Mouse (Mus musculus): Measurements from ENCODE around the gene Mapkapk5. TPM values are rescaled to one million over a fixed set of nuclear protein-coding genes. Genes with fewer than 3 reads are reported as not detected.

The Mapkapk5 gene
- total RNA-seq (2021), result 10 to 100 TPM; 70.2 to 77.1 TPM

- intact Hi-C loops (cut with DNase I), result loop anchor here (5.0 kb wide), 1 partner anchor 56 kb away; no protein-coding TSS in a partner anchor
- peak; percentile 92 for DNase-seq (ENCODE audit: low spot score)
Observed at GRCm38 (mm10) chr5:121545793-121546529, at the start of gene Mapkapk5. TSS of gene Mapkapk5 (minus strand) at chr5:121545905.

DNA sequence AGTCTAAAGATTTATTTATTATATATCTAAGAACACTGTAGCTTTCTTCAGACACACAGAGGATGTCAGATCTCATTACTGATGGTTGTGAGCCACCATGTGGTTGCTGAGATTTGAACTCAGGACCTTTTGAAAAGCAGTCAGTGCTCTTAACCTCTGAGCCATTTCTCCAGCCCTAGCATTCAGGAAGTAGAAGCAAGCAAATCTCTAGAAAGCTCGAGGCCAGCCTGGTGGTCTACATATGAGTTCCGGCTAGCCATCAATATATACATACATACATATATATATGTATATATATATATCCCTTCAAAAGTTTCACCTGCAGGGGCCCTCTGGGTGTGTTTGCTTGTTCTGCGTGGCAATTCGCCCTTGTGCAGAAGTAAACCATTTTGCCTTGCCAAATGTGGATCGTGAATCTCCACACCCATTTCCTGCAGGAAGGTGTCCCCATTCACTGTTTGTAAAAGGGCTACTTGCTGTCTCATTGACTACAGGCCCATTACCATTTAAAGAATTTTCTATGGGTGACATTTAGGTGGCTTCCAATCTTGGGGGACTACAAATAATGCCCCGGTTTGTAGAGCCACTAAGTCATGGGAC, 49.1 kb upstream of the Mapkapk5 start:
- intact Hi-C loops (cut with DNase I), result no loop called here
- DNase-seq (ENCODE audit: low spot score), result no peak

DNA sequence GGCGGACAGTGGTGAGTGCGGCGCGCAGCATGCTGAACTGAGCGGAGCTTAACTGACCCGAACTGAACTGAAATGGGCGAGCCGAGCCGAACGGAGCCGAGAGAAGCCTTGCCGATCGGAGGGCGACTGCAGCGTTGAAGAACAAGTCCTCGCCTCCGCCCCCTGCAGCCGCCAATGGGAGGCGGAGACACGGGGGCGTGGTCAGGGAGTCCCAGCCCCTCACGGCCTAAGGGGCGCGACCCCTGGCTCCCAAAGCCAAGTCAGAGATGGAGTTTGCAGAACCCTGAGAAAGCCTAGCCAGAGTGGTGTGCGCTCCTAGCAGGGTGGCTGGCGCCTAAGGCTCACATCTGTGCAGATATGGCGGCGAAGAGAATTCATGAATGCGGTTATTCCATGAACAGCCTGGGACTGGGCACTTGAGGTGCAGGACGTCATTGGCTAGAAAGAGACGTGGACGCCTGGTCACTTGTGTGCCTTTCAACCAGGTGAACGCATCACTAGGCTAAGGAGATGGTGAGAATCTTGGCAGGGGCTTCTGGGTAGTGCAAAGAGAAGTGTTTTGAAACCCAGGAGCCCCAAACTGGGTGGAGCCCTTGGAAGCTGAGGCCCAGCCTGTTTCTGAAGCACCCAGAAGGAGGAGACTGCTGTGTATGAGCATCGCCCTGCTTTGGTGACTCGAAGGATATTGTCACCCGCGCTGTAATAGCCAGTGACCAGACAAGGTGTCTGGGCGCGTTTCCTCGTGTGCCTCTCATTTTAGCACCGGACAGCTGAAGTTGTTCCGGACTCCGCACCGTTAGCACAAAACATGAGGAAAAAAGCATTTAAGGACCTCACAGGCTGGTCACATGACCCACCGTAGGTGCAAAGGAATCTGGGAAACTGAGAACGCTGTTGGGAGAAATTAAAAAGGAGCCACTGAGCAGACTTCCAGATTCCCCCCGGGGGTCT, 48.0 kb upstream of the Mapkapk5 start, which contains the start of gene Aldh2:
TSS of gene Aldh2 (minus strand) at position 374 of the 951 bp plus-strand sequence.
- intact Hi-C loops (cut with DNase I), result no loop called here
- peak; percentile 85 for DNase-seq (ENCODE audit: low spot score)

- peak; percentile 13 for DNase-seq (ENCODE audit: low spot score)
- intact Hi-C loops (cut with DNase I), result no loop called here
Observed at GRCm38 (mm10) chr5:121592816-121593407, 47.2 kb upstream of the Mapkapk5 start.

DNA sequence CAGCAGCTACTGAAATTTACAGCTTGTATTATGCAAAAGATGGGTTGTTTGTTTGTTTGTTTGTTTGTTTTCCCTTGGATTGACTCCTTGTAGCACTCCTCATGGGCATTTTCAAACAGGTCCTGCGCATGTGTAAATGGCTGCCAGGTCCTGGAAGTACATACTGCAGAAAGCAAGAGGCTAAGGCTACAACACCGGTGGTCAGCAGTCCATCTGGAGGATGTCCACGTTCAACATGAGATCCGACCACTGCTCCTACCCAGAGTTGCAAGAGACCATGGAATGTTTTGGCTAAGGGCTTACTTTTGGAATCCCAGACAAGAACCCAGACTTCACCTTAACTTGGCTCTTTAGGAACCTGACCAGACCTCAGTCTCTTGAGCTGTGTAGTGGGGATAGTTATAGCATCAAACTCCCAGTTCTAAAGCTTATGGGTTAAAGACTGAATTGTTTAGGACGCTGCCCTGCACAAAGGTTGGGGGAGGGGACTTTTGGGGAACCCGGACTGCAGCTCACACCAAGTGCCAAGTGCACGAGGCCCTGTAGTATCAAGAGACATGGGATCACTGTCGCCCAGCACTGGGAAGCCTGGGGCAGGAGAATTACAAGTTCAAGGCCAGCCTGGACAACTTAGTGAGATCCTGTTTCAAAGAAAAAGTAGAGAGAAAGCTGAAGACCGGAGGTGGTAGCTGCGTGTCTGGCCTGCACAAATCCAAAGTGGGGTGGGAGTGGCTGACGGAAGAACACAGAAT, 46.5 kb upstream of the Mapkapk5 start:
- DNase-seq (ENCODE audit: low spot score), result no peak
- intact Hi-C loops (cut with DNase I), result no loop called here

DNA sequence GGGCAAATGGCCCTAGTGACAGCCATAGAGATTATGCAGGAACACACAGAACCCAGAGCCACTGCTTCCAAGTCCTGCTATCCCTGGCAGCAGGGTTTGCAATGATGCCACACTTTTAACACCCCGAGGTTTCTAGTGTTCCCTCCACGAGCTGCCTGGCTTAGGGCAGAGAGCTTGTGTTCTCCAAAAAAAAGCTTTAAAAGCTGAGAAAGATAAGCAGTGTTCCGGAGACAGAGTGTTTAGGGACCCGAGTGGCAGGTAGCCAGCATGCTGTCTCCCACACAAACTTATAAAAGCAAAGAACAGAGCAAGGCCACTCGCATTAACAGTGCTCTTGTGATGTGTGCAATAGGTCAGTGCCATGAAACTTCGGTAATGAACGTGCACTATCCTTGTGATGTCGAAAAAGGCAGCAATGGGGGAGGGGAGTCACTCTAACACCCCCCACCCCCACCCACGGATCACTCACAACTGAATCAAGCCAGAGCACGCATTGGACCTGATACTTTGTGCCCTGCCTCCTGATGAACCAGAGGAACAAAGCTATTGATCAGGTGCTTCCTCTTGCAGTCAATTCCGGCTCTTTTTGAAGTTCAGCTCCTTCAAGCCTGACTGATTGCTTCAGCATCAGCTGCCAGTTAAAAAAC, 45.8 kb upstream of the Mapkapk5 start:
- DNase-seq (ENCODE audit: low spot score), result peak; percentile 9

DNA sequence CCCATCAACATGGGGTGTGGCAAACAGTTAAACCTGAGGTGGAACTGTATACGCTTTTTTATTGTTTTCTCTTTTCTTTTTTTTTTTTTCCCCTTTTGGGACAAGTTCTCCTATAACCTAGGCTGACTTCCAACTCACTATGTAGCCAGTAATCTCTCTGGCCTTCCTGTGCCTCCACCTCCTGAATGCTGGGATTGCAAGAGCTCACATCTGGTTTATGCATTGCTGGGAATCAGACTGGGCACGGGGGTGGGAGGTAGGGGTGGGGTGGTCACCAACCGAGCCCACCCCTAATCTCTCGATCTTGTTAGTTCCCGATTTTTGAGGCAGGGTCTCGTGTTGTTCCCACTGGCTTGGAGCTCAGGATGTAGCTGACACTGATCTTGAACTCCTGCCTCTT, 44.2 kb upstream of the Mapkapk5 start:
- intact Hi-C loops (cut with DNase I), result no loop called here
- DNase-seq (ENCODE audit: low spot score), result no peak

More for the DNA sequence above, 45.8 kb upstream of the Mapkapk5 start:
- intact Hi-C loops (cut with DNase I), result no loop called here

DNA sequence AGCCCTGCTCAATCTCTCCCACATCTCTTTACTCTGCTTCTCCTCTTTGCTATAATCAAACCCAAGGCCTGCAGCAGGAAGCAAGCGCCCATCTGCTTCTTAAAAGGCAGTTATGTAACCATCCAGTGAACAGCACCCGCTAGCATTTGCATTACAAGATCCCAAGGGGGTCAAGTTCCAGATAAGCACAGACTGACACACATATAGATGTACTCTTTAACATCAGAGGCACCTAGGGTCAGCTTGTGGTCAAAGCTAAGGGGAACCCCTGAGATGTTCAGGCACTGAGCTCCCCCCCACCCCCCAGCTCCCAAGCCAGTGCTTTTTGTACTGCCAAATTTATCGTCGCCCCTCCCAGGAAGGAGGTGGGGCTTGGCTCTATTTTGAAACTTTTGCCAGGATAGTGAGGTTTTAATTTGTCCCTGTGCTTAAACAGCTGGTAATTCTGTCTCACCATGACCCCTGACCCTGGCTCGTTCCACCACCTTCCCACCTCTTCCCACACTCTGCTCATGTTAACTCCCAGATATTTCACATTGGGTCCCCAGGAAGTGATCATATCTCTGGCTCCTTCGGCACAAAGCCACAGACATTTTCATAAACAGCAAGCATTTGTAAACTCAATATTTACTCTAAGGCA, 40.8 kb upstream of the Mapkapk5 start:
- intact Hi-C loops (cut with DNase I), result no loop called here
- DNase-seq (ENCODE audit: low spot score), result peak; percentile 64

DNA sequence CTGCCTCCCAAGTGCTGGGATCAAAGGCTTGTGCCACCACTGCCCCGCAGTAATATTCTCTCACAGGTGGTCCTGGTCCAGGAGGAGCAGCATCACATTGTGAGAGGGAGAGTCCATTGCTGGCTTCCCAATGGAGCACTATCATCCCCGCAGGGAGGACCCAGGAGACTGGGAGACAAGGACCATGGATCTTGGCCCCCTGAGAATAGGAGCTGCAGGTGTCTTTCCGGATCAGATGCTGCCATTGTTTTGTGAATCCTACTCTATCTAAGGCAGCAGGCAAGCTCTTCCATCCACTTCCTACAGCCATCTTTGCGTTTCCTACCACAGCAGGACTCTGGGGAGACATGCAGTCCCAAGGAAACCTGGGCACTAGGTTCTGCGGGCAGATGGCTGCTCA, 40.0 kb upstream of the Mapkapk5 start:
- no peak for DNase-seq (ENCODE audit: low spot score)
- intact Hi-C loops (cut with DNase I), result loop anchor here (2.0 kb wide), 1 partner anchor 17 kb away; no protein-coding TSS in a partner anchor

DNA sequence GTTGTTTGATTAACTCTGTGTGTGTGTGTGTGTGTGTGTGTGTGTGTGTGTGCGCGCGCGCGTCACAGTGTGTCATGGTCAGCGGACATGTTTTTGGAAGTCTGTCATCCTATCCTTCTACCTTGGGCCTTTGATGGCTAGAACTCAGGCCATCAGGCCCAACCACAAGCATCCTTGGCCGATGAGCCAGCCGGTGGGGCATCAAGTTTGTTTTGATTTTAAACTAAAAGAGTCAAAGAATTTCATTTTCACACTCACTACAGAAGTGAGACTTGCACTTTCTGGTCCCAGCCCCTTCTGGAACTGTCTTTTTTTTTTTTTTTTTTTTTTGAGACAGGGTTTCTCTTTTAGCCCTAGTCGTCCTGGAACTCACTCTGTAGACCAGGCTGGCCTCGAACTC, 39.3 kb upstream of the Mapkapk5 start:
- no peak for DNase-seq (ENCODE audit: low spot score)
- intact Hi-C loops (cut with DNase I), result loop anchor here (2.0 kb wide), 1 partner anchor 18 kb away; no protein-coding TSS in a partner anchor

DNA sequence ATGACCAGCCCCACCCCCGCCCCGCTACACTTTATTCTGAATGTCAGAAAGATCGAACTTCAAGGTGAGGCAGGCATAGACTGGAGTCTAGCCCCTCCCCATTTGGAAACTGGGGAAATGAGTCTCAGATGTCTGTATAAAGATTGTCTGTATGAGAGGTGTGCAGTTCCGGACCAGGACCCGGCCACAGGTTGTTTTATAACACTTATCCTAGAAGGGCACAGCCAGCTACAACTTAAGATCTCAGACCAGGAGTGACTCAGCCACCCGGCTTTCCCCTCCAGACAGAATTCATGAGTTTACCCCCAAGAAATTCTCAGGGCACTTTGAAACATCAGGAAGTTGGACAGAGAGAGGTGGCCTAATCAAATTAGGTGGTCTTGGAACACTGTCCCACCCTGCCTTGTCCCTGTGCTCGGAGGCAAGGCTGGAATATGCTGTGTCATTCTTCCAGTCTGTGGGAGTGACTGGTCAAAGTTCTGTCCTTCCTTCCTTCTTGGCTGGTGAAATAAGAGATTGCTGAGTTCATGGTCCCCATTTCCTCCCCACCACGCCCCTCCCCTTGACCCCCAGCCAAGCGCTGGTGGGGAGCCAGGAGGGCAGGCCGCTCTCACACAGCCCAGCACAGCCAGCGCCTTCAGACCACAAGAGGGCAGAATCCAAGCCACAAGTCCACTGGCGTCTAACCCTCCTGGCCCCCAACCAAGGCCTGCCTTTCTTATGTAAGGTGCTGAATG, 38.2 kb upstream of the Mapkapk5 start:
- DNase-seq (ENCODE audit: low spot score), result peak; percentile 97
- intact Hi-C loops (cut with DNase I), result loop anchor here (2.0 kb wide), 1 partner anchor 19 kb away; no protein-coding TSS in a partner anchor

DNA sequence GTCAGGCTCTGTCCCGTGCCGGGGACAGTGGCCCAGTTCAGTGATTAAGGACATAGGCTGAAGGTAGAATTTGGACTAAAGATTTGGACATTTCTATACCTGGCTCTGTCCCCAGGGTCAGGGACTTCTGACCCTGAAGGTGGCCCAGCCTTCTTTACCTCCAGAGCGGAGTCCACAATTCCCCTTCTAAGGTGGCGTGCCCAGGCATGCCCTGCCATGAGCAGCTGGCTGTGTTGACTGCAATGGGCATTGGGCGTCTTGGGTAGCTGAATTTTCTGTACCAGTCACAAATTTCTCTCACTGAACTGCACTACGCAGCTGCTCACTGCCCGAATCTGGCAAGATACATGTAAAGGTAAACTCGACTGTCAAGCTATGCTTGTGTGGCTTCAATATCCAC, 36.2 kb upstream of the Mapkapk5 start:
- intact Hi-C loops (cut with DNase I), result no loop called here
- no peak for DNase-seq (ENCODE audit: low spot score)

GRCm38 (mm10) chr5:121576927-121577488, 31.3 kb upstream of the Mapkapk5 start:
- DNase-seq (ENCODE audit: low spot score), result no peak
- intact Hi-C loops (cut with DNase I), result no loop called here

DNA sequence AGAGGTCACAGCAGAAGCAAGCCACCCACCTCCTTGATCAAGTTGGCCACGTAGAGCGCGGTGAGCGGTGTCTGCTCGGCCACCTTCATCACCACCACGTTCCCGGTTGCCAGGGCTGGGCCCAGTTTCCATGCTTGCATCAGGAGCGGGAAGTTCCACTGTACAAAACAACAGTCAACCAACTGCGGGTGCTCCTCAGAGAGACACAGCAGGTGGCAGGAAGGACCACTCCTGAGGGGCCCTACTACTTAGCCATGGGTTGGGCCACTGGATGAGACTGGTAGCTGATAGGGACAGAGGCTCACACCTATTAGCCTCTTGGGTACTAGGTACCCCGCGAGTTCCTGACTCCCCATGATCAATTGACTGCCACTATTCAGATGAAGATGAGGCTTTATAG, 30.2 kb upstream of the Mapkapk5 start:
- no peak for DNase-seq (ENCODE audit: low spot score)
- intact Hi-C loops (cut with DNase I), result no loop called here

- intact Hi-C loops (cut with DNase I), result no loop called here
- no peak for DNase-seq (ENCODE audit: low spot score)
Observed at GRCm38 (mm10) chr5:121574145-121574544, 28.4 kb upstream of the Mapkapk5 start.

- intact Hi-C loops (cut with DNase I), result no loop called here
- no peak for DNase-seq (ENCODE audit: low spot score)
Observed at GRCm38 (mm10) chr5:121570787-121571186, 25.1 kb upstream of the Mapkapk5 start.

DNA sequence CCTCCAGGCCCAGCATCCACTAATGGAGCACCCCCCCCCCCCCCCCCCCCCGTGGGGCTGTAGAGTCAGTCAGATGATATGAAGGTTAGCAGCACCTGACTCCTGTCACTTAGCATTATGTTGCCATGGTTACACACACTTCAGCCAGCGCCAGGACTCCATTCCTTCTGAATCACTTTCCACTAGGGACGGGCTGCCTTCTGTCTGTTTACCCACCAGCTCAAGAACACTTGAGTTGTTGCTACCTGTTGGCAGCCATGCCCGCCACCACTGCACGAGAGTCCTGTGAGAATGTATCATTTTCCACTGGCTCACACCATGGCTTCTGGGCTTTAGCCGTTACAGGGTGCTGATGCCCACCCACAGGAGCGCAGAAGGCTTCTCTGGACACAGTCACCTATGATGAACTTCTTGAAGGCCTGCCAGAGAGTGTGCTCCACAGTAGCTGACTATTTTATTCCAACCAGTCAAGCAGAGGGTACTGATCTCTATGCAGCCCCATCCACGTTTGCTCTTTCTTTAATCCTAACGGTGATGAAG, 24.2 kb upstream of the Mapkapk5 start:
- intact Hi-C loops (cut with DNase I), result no loop called here
- DNase-seq (ENCODE audit: low spot score), result no peak
